Mouse (Mus musculus): ENCODE measurements around the gene Lgi1. TPM values are rescaled to one million over a fixed set of nuclear protein-coding genes. Genes with fewer than 3 reads are reported as not detected.

The Lgi1 gene
- polyA plus RNA-seq, 2 experiments = 0.03 TPM; not detected in 1

DNA sequence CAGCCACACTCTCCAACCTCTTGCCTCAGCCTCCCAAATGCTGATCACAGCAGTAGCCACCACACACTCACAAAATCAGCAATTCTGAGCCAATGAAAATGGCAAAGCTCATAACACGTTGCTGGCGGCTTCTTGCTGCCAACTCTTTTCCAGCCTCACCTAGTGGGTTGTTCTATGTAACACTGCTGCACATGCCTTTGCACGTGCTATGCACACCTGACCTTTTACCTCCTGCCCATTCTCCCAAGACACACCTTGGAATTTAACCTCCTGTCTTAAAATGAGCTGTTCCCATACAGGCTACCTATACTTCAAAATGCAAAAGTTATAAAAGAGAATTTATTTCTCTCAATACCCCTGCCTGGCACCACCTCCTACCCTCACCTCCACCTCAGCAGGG, 72.2 kb downstream of the Lgi1 start:
- Histone ChIP-seq H3K4me3 (ENCODE audit: insufficient read depth in 1 of 2, low read depth in 2 of 2, low read length in 2 of 2) (no peak overlapping the region), H3K9ac (replicated peaks) (no peak overlapping the region), H3K27me3 (ENCODE audit: control insufficient read depth, insufficient read depth, low read length) (no peaks in the 10 kb centered on the region), H3K27ac (no peak overlapping the region), H3K36me3 (replicated peaks; ENCODE audit: control insufficient read depth, insufficient read depth, low read depth) (no peaks in the 10 kb centered on the region), H3K4me2 (ENCODE audit: low read depth) (no peak overlapping the region), H3K9me3 (ENCODE audit: control insufficient read depth, low read length) (no peaks in the 10 kb centered on the region), H3K4me1 (replicated peaks; ENCODE audit: control insufficient read depth in 2 of 2, insufficient read depth in 2 of 2, low read length in 1 of 2) (no peaks in the 10 kb centered on the region; a peak in 1 of 4 replicates)
- 52% methylated on average over 3 of the region's 3 CpGs for WGBS (ENCODE audit: insufficient replicate concordance)
- TF ChIP-seq CTCF (IDR thresholded peaks at IDR 0.05; ENCODE audit: low read depth) (no peak), EP300 (IDR thresholded peaks at IDR 0.05; ENCODE audit: low read depth) (no peak)
- no peak for ATAC-seq (ENCODE audit: insufficient read depth)
- DNase-seq (ENCODE audit: low read depth in 3 of 3, low spot score in 3 of 3) = no peak

DNA sequence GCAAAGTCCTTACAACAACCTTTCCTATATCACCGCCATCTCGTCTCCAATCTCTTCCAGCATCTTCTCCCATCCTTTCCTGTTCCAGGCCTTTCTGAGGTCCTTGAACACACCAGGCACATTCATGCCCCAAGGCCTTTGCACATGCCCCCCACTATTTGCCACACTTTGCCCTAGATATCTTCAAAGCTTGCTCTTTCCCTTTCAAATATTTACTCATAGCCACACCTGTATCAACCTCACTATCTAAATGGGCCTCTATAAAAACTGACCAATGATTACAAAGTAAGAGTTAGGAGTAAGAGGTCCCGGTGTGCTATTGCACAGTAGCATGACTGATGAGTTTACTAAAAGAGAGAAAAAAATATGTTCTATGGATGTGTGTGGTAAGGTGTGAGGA, 73.0 kb downstream of the Lgi1 start:
- Histone ChIP-seq H3K27ac (no peak overlapping the region), H3K27me3 (ENCODE audit: control insufficient read depth, insufficient read depth, low read length) (no peaks in the 10 kb centered on the region), H3K4me3 (ENCODE audit: insufficient read depth in 1 of 2, low read depth in 2 of 2, low read length in 2 of 2) (no peak overlapping the region), H3K4me1 (replicated peaks; ENCODE audit: control insufficient read depth in 2 of 2, insufficient read depth in 2 of 2, low read length in 1 of 2) (no peaks in the 10 kb centered on the region; a peak in 1 of 4 replicates), H3K9ac (replicated peaks) (no peak overlapping the region), H3K4me2 (ENCODE audit: low read depth) (no peak overlapping the region), H3K9me3 (ENCODE audit: control insufficient read depth, low read length) (no peaks in the 10 kb centered on the region), H3K36me3 (replicated peaks; ENCODE audit: control insufficient read depth, insufficient read depth, low read depth) (no peaks in the 10 kb centered on the region)
- 54% methylated on average over 3 of the region's 3 CpGs for WGBS (ENCODE audit: insufficient replicate concordance)
- ATAC-seq (ENCODE audit: insufficient read depth) = no peak
- TF ChIP-seq CTCF (IDR thresholded peaks at IDR 0.05; ENCODE audit: low read depth) (no peak), EP300 (IDR thresholded peaks at IDR 0.05; ENCODE audit: low read depth) (no peak)
- DNase-seq (ENCODE audit: low read depth in 3 of 3, low spot score in 3 of 3) = no peak

DNA sequence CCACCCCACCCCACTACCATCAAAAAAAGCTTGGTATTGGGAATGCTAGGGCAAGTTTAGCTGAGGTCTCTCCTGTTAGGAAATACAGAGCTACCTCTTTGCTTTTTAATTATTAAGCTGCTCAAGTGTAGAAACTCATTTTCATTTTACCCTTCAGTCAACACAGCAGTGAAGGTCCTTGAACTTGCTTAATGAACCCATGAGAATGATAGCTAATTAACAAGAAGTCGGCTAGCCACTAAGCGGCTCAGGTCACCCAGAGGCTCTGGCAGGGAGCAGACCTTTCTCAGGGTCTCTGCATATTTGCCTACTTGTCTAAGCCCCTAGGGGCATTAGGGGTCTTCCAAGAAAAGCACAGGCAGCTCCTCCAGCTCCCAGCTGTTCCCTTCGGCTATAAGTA, 75.4 kb downstream of the Lgi1 start:
- Histone ChIP-seq H3K4me3 (ENCODE audit: insufficient read depth in 1 of 2, low read depth in 2 of 2, low read length in 2 of 2) (no peak overlapping the region), H3K9ac (replicated peaks) (no peak overlapping the region), H3K9me3 (ENCODE audit: control insufficient read depth, low read length) (no peaks in the 10 kb centered on the region), H3K27me3 (ENCODE audit: control insufficient read depth, insufficient read depth, low read length) (no peaks in the 10 kb centered on the region), H3K36me3 (replicated peaks; ENCODE audit: control insufficient read depth, insufficient read depth, low read depth) (no peaks in the 10 kb centered on the region), H3K4me2 (ENCODE audit: low read depth) (no peak overlapping the region), H3K27ac (no peak overlapping the region), H3K4me1 (replicated peaks; ENCODE audit: control insufficient read depth in 2 of 2, insufficient read depth in 2 of 2, low read length in 1 of 2) (no peaks in the 10 kb centered on the region; a peak in 1 of 4 replicates)
- TF ChIP-seq EP300 (IDR thresholded peaks at IDR 0.05; ENCODE audit: low read depth) (no peak), CTCF (IDR thresholded peaks at IDR 0.05; ENCODE audit: low read depth) (no peak)
- WGBS (ENCODE audit: insufficient replicate concordance) = 70% methylated on average over 3 of the region's 3 CpGs
- no peak for DNase-seq (ENCODE audit: low read depth in 3 of 3, low spot score in 3 of 3)
- ATAC-seq (ENCODE audit: insufficient read depth) = no peak

DNA sequence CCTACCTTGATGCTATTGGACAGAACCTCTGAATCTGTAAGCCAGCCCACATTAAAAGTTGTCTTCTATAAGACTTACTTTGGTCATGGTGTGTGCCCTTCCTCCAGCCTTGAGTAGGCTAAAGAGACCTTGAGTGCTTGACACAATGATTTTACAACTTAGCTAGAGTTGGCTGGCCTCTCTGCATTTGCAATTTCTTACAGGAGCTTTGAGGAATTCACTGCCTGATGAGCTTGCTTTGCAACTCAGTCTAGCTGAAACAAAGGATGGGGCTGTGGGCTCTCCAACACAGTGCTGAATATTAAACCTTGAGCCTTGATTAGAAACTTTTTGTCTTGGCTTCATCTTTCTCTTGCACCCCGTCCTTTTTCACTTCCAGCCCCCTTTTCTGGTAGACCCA, 78.9 kb downstream of the Lgi1 start:
- Histone ChIP-seq H3K27ac (no peak overlapping the region), H3K9ac (replicated peaks) (no peak overlapping the region), H3K4me1 (replicated peaks; ENCODE audit: control insufficient read depth in 2 of 2, insufficient read depth in 2 of 2, low read length in 1 of 2) (no peaks in the 10 kb centered on the region; a peak in 1 of 4 replicates), H3K4me2 (ENCODE audit: low read depth) (no peak overlapping the region), H3K27me3 (ENCODE audit: control insufficient read depth, insufficient read depth, low read length) (no peaks in the 10 kb centered on the region), H3K36me3 (replicated peaks; ENCODE audit: control insufficient read depth, insufficient read depth, low read depth) (no peaks in the 10 kb centered on the region), H3K4me3 (ENCODE audit: insufficient read depth in 1 of 2, low read depth in 2 of 2, low read length in 2 of 2) (no peak overlapping the region), H3K9me3 (ENCODE audit: control insufficient read depth, low read length) (no peaks in the 10 kb centered on the region)
- ATAC-seq (ENCODE audit: insufficient read depth) (no peak), DNase-seq (ENCODE audit: low read depth in 3 of 3, low spot score in 3 of 3) (no peak)
- 39% methylated on average over 1 of the region's 1 CpGs for WGBS (ENCODE audit: insufficient replicate concordance)
- no peak for TF ChIP-seq EP300 (IDR thresholded peaks at IDR 0.05; ENCODE audit: low read depth)
- no peak for TF ChIP-seq CTCF (IDR thresholded peaks at IDR 0.05; ENCODE audit: low read depth)

DNA sequence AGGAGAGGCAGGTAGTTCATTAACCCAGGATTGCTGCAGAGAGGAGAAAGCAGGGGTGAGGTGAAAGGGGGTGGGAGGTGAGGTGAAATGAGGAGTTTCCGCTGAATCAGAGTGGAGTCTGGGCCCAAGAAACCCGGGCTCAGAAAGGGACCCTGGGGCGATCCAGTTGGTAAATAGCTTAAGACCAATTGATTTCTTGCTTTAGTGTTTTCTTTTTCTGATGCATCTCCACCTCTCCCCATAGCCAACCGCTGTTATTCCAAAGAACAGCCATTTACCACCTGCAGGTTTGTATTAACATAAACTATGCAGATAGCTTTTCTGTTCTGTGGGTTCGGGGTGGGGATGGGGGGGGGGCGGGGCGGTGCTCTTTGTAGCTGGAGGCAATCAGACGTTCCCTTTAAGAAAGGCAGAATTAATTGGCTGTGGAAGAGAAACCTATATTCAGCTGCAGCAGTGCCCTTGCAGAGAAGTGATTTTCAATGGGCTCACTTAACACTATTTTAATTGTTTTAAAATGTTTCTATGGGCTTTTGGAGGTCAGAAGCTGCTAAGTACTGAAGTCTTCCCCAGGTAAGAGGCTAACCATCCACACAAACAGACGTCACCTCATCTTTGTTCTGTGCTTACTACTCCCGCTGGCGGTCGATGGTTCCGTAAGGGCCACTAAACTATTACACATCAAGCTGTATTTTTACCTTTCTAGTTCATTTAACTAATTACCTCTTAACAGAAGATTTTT, 84.1 kb downstream of the Lgi1 start:
- no peak for DNase-seq (ENCODE audit: low read depth in 3 of 3, low spot score in 3 of 3)
- no peaks in the 10 kb centered on the region for H3K9me3 ChIP-seq (ENCODE audit: control insufficient read depth, low read length)
- H3K4me1 ChIP-seq (replicated peaks; ENCODE audit: control insufficient read depth in 2 of 2, insufficient read depth in 2 of 2, low read length in 1 of 2) = no peaks in the 10 kb centered on the region
- H3K4me3 ChIP-seq (ENCODE audit: insufficient read depth in 1 of 2, low read depth in 2 of 2, low read length in 2 of 2) = no peak overlapping the region
- TF ChIP-seq EP300 (IDR thresholded peaks at IDR 0.05; ENCODE audit: low read depth) = no peak
- TF ChIP-seq CTCF (IDR thresholded peaks at IDR 0.05; ENCODE audit: low read depth) = no peak
- no peak overlapping the region for H3K27ac ChIP-seq
- no peak overlapping the region for H3K4me2 ChIP-seq (ENCODE audit: low read depth)
- H3K36me3 ChIP-seq (replicated peaks; ENCODE audit: control insufficient read depth, insufficient read depth, low read depth) = no peaks in the 10 kb centered on the region
- 40% methylated on average over 13 of the region's 13 CpGs for WGBS (ENCODE audit: insufficient replicate concordance)
- ATAC-seq (ENCODE audit: insufficient read depth) = no peak
- no peak overlapping the region for H3K9ac ChIP-seq (replicated peaks)
- no peaks in the 10 kb centered on the region for H3K27me3 ChIP-seq (ENCODE audit: control insufficient read depth, insufficient read depth, low read length)

All from liver, embryonic 14.5 days (tissue).